Mouse (Mus musculus) CH12.LX (cell line): Measurements from ENCODE around the gene Slc22a5. TPM values are rescaled to one million over a fixed set of nuclear protein-coding genes. Genes with fewer than 3 reads are reported as not detected.

Experiments
- DNase-seq: peaks from one replicate; pipeline ENCODE4 v3.0.0-alpha.2; 2013; ENCODE audit errors: extremely low read depth
- H3K27ac ChIP-seq: 2 replicates; pipeline ENCODE4 v1.5.1; 2012; ENCODE audit warnings: low read depth, mild to moderate bottlenecking, control low read depth, moderate library complexity; ENCODE audit not compliant: insufficient read depth
- H3K27me3 ChIP-seq: replicated peaks from 2 replicates; pipeline ENCODE3; 2012; ENCODE audit warnings: inconsistent platforms
- H3K36me3 ChIP-seq, 2 experiments: replicated peaks in 1 of 2; 2 replicates each; pipeline versions ENCODE3 to v1.6.1; 2012; ENCODE audit warnings: inconsistent platforms in 1 of 2, low read length in 1 of 2, mild to moderate bottlenecking in 1 of 2, mixed read lengths in 1 of 2, moderate library complexity in 1 of 2; ENCODE audit not compliant: control insufficient read depth in 1 of 2, insufficient read depth in 1 of 2
- H3K4me1 ChIP-seq, 2 experiments: 2 replicates each; pipeline ENCODE4 v1.6.1; 2012; ENCODE audit warnings: inconsistent platforms in 1 of 2, moderate library complexity in 1 of 2; ENCODE audit not compliant: insufficient read depth in 2 of 2, control insufficient read depth in 1 of 2
- H3K4me2 ChIP-seq: 2 replicates; pipeline ENCODE4 v1.6.1; 2012; ENCODE audit warnings: low read depth, mild to moderate bottlenecking, control low read depth; ENCODE audit not compliant: poor library complexity, insufficient read depth, severe bottlenecking
- H3K4me3 ChIP-seq, 3 experiments: fragments of 150-350 bp in 1 of 3; sonication (generic) in 1 of 3; replicated peaks in 1 of 3; 2 replicates each; pipeline versions ENCODE3 to v1.5.1; 2011 to 2012; ENCODE audit warnings: low read depth in 2 of 3, low read length in 2 of 3, mild to moderate bottlenecking in 2 of 3, moderate library complexity in 2 of 3, control low read depth in 1 of 3, improper control_type of control experiment in 1 of 3, inconsistent platforms in 1 of 3, mixed read lengths in 1 of 3; ENCODE audit not compliant: poor library complexity in 1 of 3
- H3K79me2 ChIP-seq: replicated peaks from 2 replicates; pipeline ENCODE4 v1.6.1; 2012; ENCODE audit warnings: mild to moderate bottlenecking, moderate library complexity; ENCODE audit not compliant: control insufficient read depth, poor library complexity, insufficient read depth, severe bottlenecking; ENCODE audit errors: extremely low read depth
- H3K9ac ChIP-seq: 2 replicates; pipeline ENCODE4 v1.6.1; 2012; ENCODE audit warnings: low read depth, mild to moderate bottlenecking, control low read depth, moderate library complexity; ENCODE audit not compliant: insufficient read depth
- H3K9me3 ChIP-seq: replicated peaks from 2 replicates; pipeline ENCODE3; 2012; ENCODE audit warnings: low read length, inconsistent platforms, mixed read lengths
- BHLHE40 ChIP-seq: IDR thresholded peaks from 2 replicates; pipeline ENCODE4 v1.6.1; 2011; ENCODE audit warnings: mild to moderate bottlenecking, low read depth, low read length, improper control_type of control experiment
- CHD1 ChIP-seq: IDR thresholded peaks from 2 replicates; pipeline ENCODE4 v1.6.1; 2012; ENCODE audit warnings: low read depth, low read length, improper control_type of control experiment, inconsistent platforms
- CHD2 ChIP-seq: IDR thresholded peaks from 2 replicates; pipeline ENCODE4 v1.6.1; 2011; ENCODE audit warnings: low read length, improper control_type of control experiment
- ELF1 ChIP-seq: IDR thresholded peaks from 2 replicates; pipeline ENCODE4 v1.6.1; 2014; ENCODE audit warnings: low read depth, mild to moderate bottlenecking, inconsistent platforms, low read length, improper control_type of control experiment
- EP300 ChIP-seq: IDR thresholded peaks from 2 replicates; pipeline ENCODE4 v1.6.1; 2011; ENCODE audit warnings: low read length, improper control_type of control experiment
- IRF4 ChIP-seq: IDR thresholded peaks from 2 replicates; pipeline ENCODE4 v1.6.1; 2014; ENCODE audit warnings: low read depth, mild to moderate bottlenecking, inconsistent platforms, low read length, improper control_type of control experiment
- JUN ChIP-seq: IDR thresholded peaks from 2 replicates; pipeline ENCODE4 v1.6.1; 2011; ENCODE audit warnings: low read depth, mild to moderate bottlenecking, low read length, improper control_type of control experiment, moderate library complexity; ENCODE audit not compliant: insufficient read depth
- JUND ChIP-seq: conservative IDR thresholded peaks from 2 replicates; pipeline ENCODE4 v1.6.1; 2011; ENCODE audit warnings: low read depth, low read length, improper control_type of control experiment
- MAFK ChIP-seq: IDR thresholded peaks from 2 replicates; pipeline ENCODE4 v1.6.1; 2011; ENCODE audit warnings: low read length, improper control_type of control experiment; ENCODE audit not compliant: insufficient replicate concordance
- MAX ChIP-seq: IDR thresholded peaks from 2 replicates; pipeline ENCODE4 v1.6.1; 2011; ENCODE audit warnings: low read length, improper control_type of control experiment
- MAZ ChIP-seq: IDR thresholded peaks from 2 replicates; pipeline ENCODE4 v1.6.1; 2012; ENCODE audit warnings: low read depth, mild to moderate bottlenecking, inconsistent platforms, low read length, improper control_type of control experiment, moderate library complexity
- POLR2AphosphoS2 ChIP-seq: IDR thresholded peaks from 2 replicates; pipeline ENCODE4 v1.6.1; 2011; ENCODE audit warnings: low read depth, low read length, improper control_type of control experiment
- SMC3 ChIP-seq: IDR thresholded peaks from 2 replicates; pipeline ENCODE4 v1.6.1; 2011; ENCODE audit warnings: low read depth, low read length, improper control_type of control experiment
- TCF12 ChIP-seq: IDR thresholded peaks from 2 replicates; pipeline ENCODE4 v1.6.1; 2014; ENCODE audit warnings: low read depth, mild to moderate bottlenecking, inconsistent platforms, low read length, improper control_type of control experiment
- USF1 ChIP-seq: IDR thresholded peaks from 2 replicates; pipeline ENCODE4 v1.6.1; 2014; ENCODE audit warnings: low read depth, mild to moderate bottlenecking, inconsistent platforms, low read length, improper control_type of control experiment
- ZC3H11A ChIP-seq: IDR thresholded peaks from 2 replicates; pipeline ENCODE4 v1.6.1; 2012; ENCODE audit warnings: low read depth, mild to moderate bottlenecking, inconsistent platforms, low read length, improper control_type of control experiment
- dilution Hi-C: fragments of 300-500 bp; cut with MboI; formaldehyde crosslinking; loops from 2 replicates; pipeline ENCODE4 v1.14.3; 2020; ENCODE audit warnings: low sequenced_read_pairs; ENCODE audit not compliant: extremely low pct_unique_long_range_greater_than_20kb, extremely low pct_ligation_motif_present
- in situ Hi-C: fragments of 300-500 bp; cut with MboI; formaldehyde crosslinking; loops from 3 replicates; pipeline ENCODE4 v1.14.3; 2019; ENCODE audit warnings: low sequenced_read_pairs, low pct_ligation_motif_present, low pct_unique_long_range_greater_than_20kb, mixed read lengths
- polyA plus RNA-seq: library from polyadenylated mRNA; unstranded; fragments of >175 nt; gene quantifications from 2 replicates; pipeline ENCODE4 v1.2.1, GENCODE M21; 2012; ENCODE audit warnings: low read depth; ENCODE audit not compliant: insufficient read length
- total RNA-seq, 2 experiments: library from RNA; depleted of rRNA; stranded (reverse); fragments of 300-350 nt in 1 of 2; fragments of >200 nt in 1 of 2; gene quantifications; 2 replicates each; pipeline ENCODE4 v1.2.3; 2012 to 2014

Gene Slc22a5
- total and polyA plus RNA-seq, 3 experiments, result 5.6 to 6.7 (median 6.2) TPM

GRCm38 (mm10) chr11:53835379-53836010 is 56.0 kb downstream of the Slc22a5 start:
- no peak overlapping the region for H3K9ac ChIP-seq
- DNase-seq, result no peak
- H3K4me2 ChIP-seq, result no peak overlapping the region
- no peak overlapping the region for H3K4me3 ChIP-seq
- no peaks in the 10 kb centered on the region for H3K27me3 ChIP-seq
- no peak for TF ChIP-seq BHLHE40
- TF ChIP-seq TCF12, result no peak
- TF ChIP-seq MAFK, result peak; percentile 94
- TF ChIP-seq IRF4, result no peak
- TF ChIP-seq MAX, result no peak
- no peak for TF ChIP-seq SMC3
- H3K9me3 ChIP-seq, result no peaks in the 10 kb centered on the region
- in situ Hi-C loops, result no loop called here
- dilution Hi-C loops, result no loop called here
- H3K36me3 ChIP-seq, result no peaks in the 10 kb centered on the region
- H3K4me1 ChIP-seq, result peaks cover 28 to 49% of the 10 kb centered on the region in 2 experiments
- no peaks in the 10 kb centered on the region for H3K79me2 ChIP-seq
- H3K27ac ChIP-seq, result no peak overlapping the region

DNA sequence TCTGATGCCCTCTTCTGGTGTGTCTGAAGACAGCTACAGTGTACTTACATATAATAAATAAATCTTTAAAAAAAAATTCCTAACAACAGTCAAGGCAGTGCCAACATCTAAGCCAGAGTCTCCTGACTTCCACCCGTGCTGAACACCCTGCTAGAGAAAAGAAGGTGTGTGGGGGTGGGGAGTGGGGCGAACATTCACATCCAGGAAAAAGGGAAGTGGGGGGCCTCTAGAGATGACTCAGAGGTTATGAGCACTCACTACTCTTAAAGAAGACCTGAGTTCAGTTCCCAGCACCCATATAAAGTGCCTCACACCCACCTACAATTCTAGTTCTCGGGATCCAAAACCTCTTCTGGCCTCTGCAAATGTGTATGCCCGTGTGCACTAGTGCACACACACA is 66.1 kb downstream of the Slc22a5 start:
- DNase-seq, result no peak
- Histone ChIP-seq H3K27me3 (no peaks in the 10 kb centered on the region), H3K4me2 (no peak overlapping the region), H3K36me3 (no peaks in the 10 kb centered on the region), H3K9ac (no peak overlapping the region), H3K79me2 (no peaks in the 10 kb centered on the region), H3K9me3 (no peaks in the 10 kb centered on the region), H3K27ac (no peak overlapping the region), H3K4me3 (no peak overlapping the region), H3K4me1 (peaks cover 25 to 50% of the 10 kb centered on the region in 2 experiments)
- dilution Hi-C loops, result no loop called here
- TF ChIP-seq TCF12 (no peak), EP300 (peak; percentile 63; the same call in 1 of the 2 replicates), POLR2AphosphoS2 (no peak), IRF4 (peak; percentile 82), JUN (no peak; the same call in 1 of the 2 replicates), MAZ (no peak), CHD2 (peak; percentile 51; the same call in 1 of the 2 replicates), SMC3 (no peak), ZC3H11A (no peak), USF1 (no peak), JUND (peak; percentile 36; the same call in 1 of the 2 replicates), CHD1 (no peak), MAX (no peak), MAFK (no peak), ELF1 (no peak)
- in situ Hi-C loops, result no loop called here
